Mouse (Mus musculus) cerebellum, postnatal 36 days (tissue): Measurements from ENCODE around the gene Epb41.
A peak's percentile ranks its signal among the peaks of the same experiment; 100 is the strongest.

ENCODE experiments used
- DNase-seq, 2 experiments: peaks; one replicate each; pipeline ENCODE4 v3.0.0; 2021 to 2022; ENCODE audit warnings: mixed read lengths in 2 of 2

Epb41 gene

GRCm38 (mm10) chr4:131997476-131997875 lies 77.6 kb downstream of the Epb41 start:
- peak in 1 of 2 experiments; percentile 26 for DNase-seq

GRCm38 (mm10) chr4:131996985-131997384 lies 78.1 kb downstream of the Epb41 start:
- no peak for DNase-seq

GRCm38 (mm10) chr4:131993792-131994191 lies 81.3 kb downstream of the Epb41 start:
- peak; percentile 65 to 70 for DNase-seq

GRCm38 (mm10) chr4:131982881-131983538 lies 92.1 kb downstream of the Epb41 start:
- no peak for DNase-seq

GRCm38 (mm10) chr4:131981755-131982154 lies 93.4 kb downstream of the Epb41 start:
- DNase-seq, result no peak

- DNase-seq, result peak; percentile 78 to 87
Measured at GRCm38 (mm10) chr4:131977201-131977600, 97.9 kb downstream of the Epb41 start.

- no peak for DNase-seq
Measured at GRCm38 (mm10) chr4:131970244-131970853, 104.8 kb downstream of the Epb41 start.

GRCm38 (mm10) chr4:131968873-131969272 lies 106.2 kb downstream of the Epb41 start:
- DNase-seq, result no peak

GRCm38 (mm10) chr4:131957161-131957560 lies 118.0 kb downstream of the Epb41 start:
- no peak for DNase-seq

- no peak for DNase-seq
Measured at GRCm38 (mm10) chr4:131950657-131951056, 124.5 kb downstream of the Epb41 start.

- no peak for DNase-seq
Measured at GRCm38 (mm10) chr4:131949903-131950302, 125.2 kb downstream of the Epb41 start.

- DNase-seq, result no peak
Measured at GRCm38 (mm10) chr4:131947848-131948247, 127.3 kb downstream of the Epb41 start.

- DNase-seq, result no peak
Measured at GRCm38 (mm10) chr4:131940846-131941245, 134.3 kb downstream of the Epb41 start.

GRCm38 (mm10) chr4:131939459-131939858 lies 135.7 kb downstream of the Epb41 start:
- DNase-seq, result no peak

- DNase-seq, result no peak
Measured at GRCm38 (mm10) chr4:131929146-131929545, 146.0 kb downstream of the Epb41 start.

GRCm38 (mm10) chr4:131924096-131924810 lies 150.9 kb downstream of the Epb41 start:
- no peak for DNase-seq

- DNase-seq, result no peak
Measured at GRCm38 (mm10) chr4:131922404-131922803, 152.7 kb downstream of the Epb41 start.

GRCm38 (mm10) chr4:131921461-131922346 lies 153.4 kb downstream of the Epb41 start, which contains the start of gene Tmem200b:
Tmem200b (plus strand) TSS chr4:131921771.
- no peak for DNase-seq

- DNase-seq, result no peak
Measured at GRCm38 (mm10) chr4:131920595-131921351, 154.3 kb downstream of the Epb41 start.

- no peak for DNase-seq
Measured at GRCm38 (mm10) chr4:131920141-131920594, 155.0 kb downstream of the Epb41 start.

- no peak for DNase-seq
Measured at GRCm38 (mm10) chr4:131919506-131920140, 155.5 kb downstream of the Epb41 start.
